In genomic region chr16:38756177-38756503, GRCm38 (mm10) we compare ENCODE assay signal across 9 mouse cellular contexts. TPM values are rescaled to one million over a fixed set of nuclear protein-coding genes. Genes with fewer than 3 reads are reported as not detected.
DNase-seq lines count a peak whose midpoint lies in the region; ATAC-seq and TF ChIP-seq lines count a peak whose summit lies in the region.
"Had no signal": no experiment of that assay in that cellular context is flagged by ENCODE, and none has a peak within 500 bp of the region (broad histone marks: within the 10 kb centered on the region; RNA-seq: fewer than 3 reads in every experiment).

No protein-coding gene starts in this region.

- no peak; the same call in 1 of the 2 replicates for ATAC-seq in stomach, embryonic 16.5 days (ENCODE audit: insufficient read depth, low FRiP score)
- no peak; the same call in 1 of the 2 replicates for ATAC-seq in stomach, postnatal 0 days (ENCODE audit: low FRiP score, low TSS enrichment)
- ATAC-seq in megakaryocyte-erythroid progenitor cell, adult 5-6 weeks (replicated peaks; ENCODE audit: low FRiP score, low TSS enrichment, poor library complexity, severe bottlenecking) = no peak

- H3K36me3 ChIP-seq in stomach, embryonic 16.5 days (ENCODE audit: control insufficient read depth, insufficient read depth, low read length) = no peaks in the 10 kb centered on the region; the same call in 1 of the 2 replicates
- peaks cover 7% of the 10 kb centered on the region; the same call in 1 of the 2 replicates for H3K36me3 ChIP-seq in stomach, postnatal 0 days (ENCODE audit: control insufficient read depth, insufficient read depth, low read length)

- no peak for TF ChIP-seq EP300 in stomach, postnatal 0 days (optimal IDR thresholded peaks at IDR 0.05)

- H3K9me3 ChIP-seq in stomach, embryonic 16.5 days (replicated peaks; ENCODE audit: control insufficient read depth, low read length) = no peaks in the 10 kb centered on the region
- no peaks in the 10 kb centered on the region for H3K9me3 ChIP-seq in stomach, postnatal 0 days (ENCODE audit: control insufficient read depth, low read length)
- H3K9me3 ChIP-seq: neural tube, embryonic 15.5 days had no signal

- peaks cover 4% of the 10 kb centered on the region for H3K4me1 ChIP-seq in stomach, embryonic 16.5 days (ENCODE audit: control insufficient read depth, insufficient read depth, low read length)
- no peaks in the 10 kb centered on the region for H3K4me1 ChIP-seq in stomach, postnatal 0 days (replicated peaks; ENCODE audit: control insufficient read depth, insufficient read depth)
- H3K4me1 ChIP-seq: neural tube, embryonic 15.5 days had no signal

- H3K27me3 ChIP-seq in stomach, embryonic 16.5 days (ENCODE audit: control insufficient read depth, insufficient read depth, low read length) = no peaks in the 10 kb centered on the region
- H3K27me3 ChIP-seq in stomach, postnatal 0 days (ENCODE audit: control insufficient read depth, insufficient read depth, low read length) = no peaks in the 10 kb centered on the region
- H3K27me3 ChIP-seq: neural tube, embryonic 15.5 days had no signal

- no peak overlapping the region for H3K9ac ChIP-seq in stomach, embryonic 16.5 days (ENCODE audit: low read length)
- no peak overlapping the region for H3K9ac ChIP-seq in stomach, postnatal 0 days (ENCODE audit: low read length)
- H3K9ac ChIP-seq: neural tube, embryonic 15.5 days had no signal

- 29% methylated on average over 5 of the region's 5 CpGs for WGBS in stomach, embryonic 16.5 days
- whole genome bisulfite sequencing in stomach, postnatal 0 days = 29% methylated on average over 5 of the region's 5 CpGs

- H3K4me2 ChIP-seq in stomach, embryonic 16.5 days (ENCODE audit: low read depth, low read length) = no peak overlapping the region
- no peak overlapping the region for H3K4me2 ChIP-seq in stomach, postnatal 0 days (replicated peaks; ENCODE audit: low read depth)
- H3K4me2 ChIP-seq: neural tube, embryonic 15.5 days had no signal

- H3K4me3 ChIP-seq in stomach, embryonic 16.5 days (replicated peaks; ENCODE audit: low read length) = no peak overlapping the region
- no peak overlapping the region for H3K4me3 ChIP-seq in stomach, postnatal 0 days (ENCODE audit: low read depth, low read length)
- H3K4me3 ChIP-seq: neural tube, embryonic 15.5 days had no signal

- intact Hi-C loops in left cerebral cortex, postnatal 25 days (cut with DNase I) = no loop called here

- DNase-seq in adrenal gland, adult 2 months = peak; percentile 37
- no peak for DNase-seq in adrenal gland, adult 18-20 months (ENCODE audit: low spot score in 2 of 2)
- DNase-seq in stomach, postnatal 0 days (ENCODE audit: low spot score) = no peak
- DNase-seq in kidney, postnatal 4 days = peak; percentile 71 to 76
- DNase-seq in testis, postnatal 10 days (ENCODE audit: low spot score) = no peak
- no peak for DNase-seq in left cerebral cortex, postnatal 25 days (ENCODE audit: low spot score in 2 of 2)

- peak overlapping the region; percentile 24; the same call in 1 of the 2 replicates for H3K27ac ChIP-seq in stomach, embryonic 16.5 days (ENCODE audit: low read length)
- H3K27ac ChIP-seq in stomach, postnatal 0 days (replicated peaks) = no peak overlapping the region
- H3K27ac ChIP-seq: neural tube, embryonic 15.5 days had no signal

- TF ChIP-seq CTCF in stomach, postnatal 0 days (IDR thresholded peaks at IDR 0.05; ENCODE audit: low read depth) = no peak

RNA-seq across cellular contexts. Expression of gene B4galt4, which starts 14.1 kb away (rescaled TPM):
- total RNA-seq in adrenal gland, adult 2 months (2021) = 10 to 100 TPM in 1 of 2 experiments, 1 to 10 TPM in 1; 7.6 to 14.3 TPM
- polyA plus RNA-seq in adrenal gland, adult 2 months (2012; rRNA removed) = 4.3 and 5.5 TPM in 2 replicates
- 1 to 10 TPM; 8.3 to 8.7 TPM for total RNA-seq in adrenal gland, adult 18-20 months (2021)
- 20.8 TPM in 2 replicates for polyA plus RNA-seq in stomach, embryonic 16.5 days (2015; fragmentation: Nextera tagmentation; extraction: Ambion mirVana)
- 9.1 and 9.3 TPM in 2 replicates for polyA plus RNA-seq in stomach, postnatal 0 days (2015; fragmentation: Nextera tagmentation; extraction: Ambion mirVana)
- not detected in 2 replicates for total RNA-seq in megakaryocyte-erythroid progenitor cell, adult 5-6 weeks (2014; fragmentation: Nextera tagmentation)
- 1.8 and 2.9 TPM in 2 replicates for total RNA-seq in megakaryocyte-erythroid progenitor cell, adult 5-6 weeks (2017)
- 10 to 100 TPM; 21.7 to 22.8 TPM for total RNA-seq in left cerebral cortex, postnatal 25 days (2021)

RNA-seq across cellular contexts. Expression of gene Arhgap31, which starts 43.1 kb away (rescaled TPM):
- 10 to 100 TPM; 19.1 to 23.8 TPM for total RNA-seq in adrenal gland, adult 2 months (2021)
- 7.4 and 7.7 TPM in 2 replicates for polyA plus RNA-seq in adrenal gland, adult 2 months (2012; rRNA removed)
- 10 to 100 TPM; 20.3 to 25.5 TPM for total RNA-seq in adrenal gland, adult 18-20 months (2021)
- polyA plus RNA-seq in stomach, embryonic 16.5 days (2015; fragmentation: Nextera tagmentation; extraction: Ambion mirVana) = 8.8 and 10.9 TPM in 2 replicates
- polyA plus RNA-seq in stomach, postnatal 0 days (2015; fragmentation: Nextera tagmentation; extraction: Ambion mirVana) = 3.1 and 3.4 TPM in 2 replicates
- total RNA-seq in megakaryocyte-erythroid progenitor cell, adult 5-6 weeks (2014; fragmentation: Nextera tagmentation) = 1.4 and 1.7 TPM in 2 replicates
- total RNA-seq in megakaryocyte-erythroid progenitor cell, adult 5-6 weeks (2017) = 0.14 and 0.91 TPM in 2 replicates
- 10 to 100 TPM; 18.5 to 19.9 TPM for total RNA-seq in left cerebral cortex, postnatal 25 days (2021)

RNA-seq across cellular contexts. Expression of gene Upk1b, which starts 44.0 kb away (rescaled TPM):
- 1 to 10 TPM; 1.8 to 3.6 TPM for total RNA-seq in adrenal gland, adult 2 months (2021)
- 0.84 and 1.3 TPM in 2 replicates for polyA plus RNA-seq in adrenal gland, adult 2 months (2012; rRNA removed)
- total RNA-seq in adrenal gland, adult 18-20 months (2021) = 1 to 10 TPM; 1.4 to 3.4 TPM
- polyA plus RNA-seq in stomach, embryonic 16.5 days (2015; fragmentation: Nextera tagmentation; extraction: Ambion mirVana) = 73.9 and 99.9 TPM in 2 replicates
- 34.4 and 40.2 TPM in 2 replicates for polyA plus RNA-seq in stomach, postnatal 0 days (2015; fragmentation: Nextera tagmentation; extraction: Ambion mirVana)
- not detected in 2 replicates for total RNA-seq in megakaryocyte-erythroid progenitor cell, adult 5-6 weeks (2014; fragmentation: Nextera tagmentation)
- total RNA-seq in megakaryocyte-erythroid progenitor cell, adult 5-6 weeks (2017) = not detected in 2 replicates
- total RNA-seq in left cerebral cortex, postnatal 25 days (2021) = 1 to 10 TPM; 1.8 to 1.9 TPM

Comparison
In these comparisons a context has a peak if more than half of its experiments do, and no peak if none do; other contexts are left out.
1. DNase-seq: peak in adrenal gland, adult 2 months (single experiment) and kidney, postnatal 4 days (2 of 2); none in adrenal gland, adult 18-20 months (0 of 2), stomach, postnatal 0 days (single experiment), testis, postnatal 10 days (single experiment) and left cerebral cortex, postnatal 25 days (0 of 2).
2. RNA of gene Arhgap31, which starts 43.1 kb away (total RNA-seq): 20.3 to 25.5 TPM in adrenal gland, adult 18-20 months, 19.1 to 23.8 TPM in adrenal gland, adult 2 months and 18.5 to 19.9 TPM in left cerebral cortex, postnatal 25 days; 0.14 to 1.7 TPM in megakaryocyte-erythroid progenitor cell, adult 5-6 weeks; every median in the first group is over 4 times any median in the second.